Mouse (Mus musculus) kidney, postnatal 10 days (tissue): ENCODE measurements around the gene Srpk2.
A peak's percentile ranks its signal among the peaks of the same experiment; 100 is the strongest.
"Not testable (repeated sequence)": the region's sequence is repeated elsewhere in the genome, so short reads cannot be mapped to it uniquely, and the experiment has no call there.

Experiments
- DNase-seq: peaks from one replicate; pipeline ENCODE4 v3.0.0; 2021; ENCODE audit warnings: mixed read lengths

The Srpk2 gene

GRCm38 (mm10) chr5:23684517-23684916 lies at the start of gene Srpk2:
Gene Srpk2 (minus strand): TSS chr5:23684617.
- no peak for DNase-seq

- no peak for DNase-seq
Measured at GRCm38 (mm10) chr5:23721956-23722355, 37.5 kb upstream of the Srpk2 start.

GRCm38 (mm10) chr5:23718881-23719328 lies 34.5 kb upstream of the Srpk2 start:
- DNase-seq: no peak

- DNase-seq: no peak
Measured at GRCm38 (mm10) chr5:23718182-23718534, 33.7 kb upstream of the Srpk2 start.

DNA sequence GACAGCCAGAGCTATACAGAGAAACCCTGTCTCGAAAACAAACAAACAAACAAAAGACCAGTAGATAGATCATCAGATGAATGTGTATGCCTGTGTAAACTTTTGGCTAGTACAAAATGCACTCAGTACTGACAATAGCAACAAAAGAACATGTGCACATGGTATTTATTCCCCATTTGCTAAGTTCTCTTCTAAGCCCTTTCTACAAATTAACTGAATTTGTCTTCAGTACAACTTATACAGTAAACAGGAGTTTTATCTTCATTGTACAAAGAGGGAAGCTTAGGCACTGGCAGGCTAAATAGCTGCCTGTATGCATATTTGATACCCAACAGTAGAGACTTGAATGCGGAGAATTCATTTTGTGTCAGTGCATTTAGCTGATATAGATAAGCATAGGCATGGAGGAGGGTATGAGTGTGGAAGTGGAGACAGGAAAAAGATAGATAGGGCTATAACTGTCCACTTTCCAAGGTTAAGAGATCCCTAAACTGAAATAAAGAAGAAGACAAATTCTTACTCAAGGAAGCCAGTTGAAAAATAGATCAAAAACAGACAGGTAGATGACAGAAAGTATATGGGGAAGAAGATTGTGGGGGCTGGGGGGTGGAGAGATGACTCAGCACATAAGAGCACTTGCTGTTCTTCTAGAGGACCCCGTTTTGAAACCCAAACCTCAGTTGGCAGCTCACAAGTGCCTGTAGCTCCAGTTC lies 33.2 kb upstream of the Srpk2 start:
- DNase-seq: no peak

GRCm38 (mm10) chr5:23713401-23714335 lies 29.3 kb upstream of the Srpk2 start:
- DNase-seq: no peak

DNA sequence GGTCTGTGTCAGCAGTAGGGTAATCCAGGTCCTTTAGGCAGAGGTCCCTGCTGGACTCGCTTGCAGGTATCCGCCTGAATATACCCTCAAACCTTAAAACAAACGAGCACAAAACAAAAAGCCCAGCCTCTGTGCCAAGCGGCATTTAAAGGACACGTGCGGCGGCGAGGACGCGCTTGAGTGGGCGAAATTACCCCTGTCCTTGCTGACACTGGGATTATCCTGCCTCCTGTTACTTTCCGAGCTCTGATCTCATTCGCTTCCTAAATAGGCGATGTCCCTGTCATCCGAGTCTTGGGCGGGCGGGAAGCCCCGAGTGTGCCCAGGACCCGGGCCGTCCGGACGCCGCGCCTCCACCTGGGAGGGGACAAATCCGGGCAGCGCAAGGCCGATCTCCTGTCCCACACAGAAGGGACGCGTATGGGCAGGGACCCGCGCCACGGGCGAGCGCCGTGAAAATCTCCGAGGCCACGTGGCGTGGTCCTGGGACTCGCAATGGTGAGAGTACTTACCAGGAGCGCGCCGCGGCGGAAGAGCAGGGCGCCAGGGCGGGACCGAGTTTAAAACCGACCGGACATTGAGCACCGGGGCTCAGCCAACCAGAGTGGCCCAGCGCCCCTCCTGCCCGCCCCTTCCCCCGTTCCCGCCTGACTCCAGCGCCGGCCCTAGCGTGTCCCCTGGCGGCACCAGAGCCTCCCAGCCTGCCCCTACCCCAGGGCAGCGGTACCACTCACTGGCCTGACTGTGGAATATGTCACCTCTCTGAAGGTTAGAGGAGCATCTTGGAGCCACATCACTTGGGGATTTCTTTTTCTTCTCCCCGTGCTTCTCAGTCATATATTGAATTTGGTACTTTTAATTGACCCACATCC lies 27.9 kb upstream of the Srpk2 start:
- DNase-seq: peak; percentile 89

- DNase-seq: peak; percentile 26
Measured at GRCm38 (mm10) chr5:23711671-23712129, 27.3 kb upstream of the Srpk2 start.

GRCm38 (mm10) chr5:23711244-23711643 lies 26.8 kb upstream of the Srpk2 start:
- no peak for DNase-seq

GRCm38 (mm10) chr5:23709661-23710060 lies 25.2 kb upstream of the Srpk2 start:
- DNase-seq: no peak

- DNase-seq: not testable (repeated sequence)
Measured at GRCm38 (mm10) chr5:23706601-23707597, 22.5 kb upstream of the Srpk2 start.

- no peak for DNase-seq
Measured at GRCm38 (mm10) chr5:23697457-23697856, 13.0 kb upstream of the Srpk2 start.

DNA sequence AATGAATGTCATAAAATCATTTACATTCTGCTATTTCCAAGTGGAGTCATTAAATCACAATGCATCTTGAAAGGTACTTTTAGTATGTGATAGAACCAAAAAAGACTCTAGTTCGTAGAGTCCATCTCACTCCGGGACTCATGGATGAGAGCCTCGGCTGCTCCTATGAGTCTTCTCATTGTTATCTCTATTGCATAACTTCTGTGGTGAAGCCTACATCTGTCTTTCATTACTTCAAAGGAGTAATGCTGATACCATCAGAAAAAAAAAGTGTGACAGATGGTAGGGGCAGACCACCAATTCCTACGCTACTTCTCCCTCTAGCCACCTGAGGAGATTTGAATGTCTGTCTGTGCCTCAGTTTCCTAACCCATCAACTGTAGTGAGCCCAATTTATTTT lies 986 bp downstream of the Srpk2 start:
- DNase-seq: no peak

DNA sequence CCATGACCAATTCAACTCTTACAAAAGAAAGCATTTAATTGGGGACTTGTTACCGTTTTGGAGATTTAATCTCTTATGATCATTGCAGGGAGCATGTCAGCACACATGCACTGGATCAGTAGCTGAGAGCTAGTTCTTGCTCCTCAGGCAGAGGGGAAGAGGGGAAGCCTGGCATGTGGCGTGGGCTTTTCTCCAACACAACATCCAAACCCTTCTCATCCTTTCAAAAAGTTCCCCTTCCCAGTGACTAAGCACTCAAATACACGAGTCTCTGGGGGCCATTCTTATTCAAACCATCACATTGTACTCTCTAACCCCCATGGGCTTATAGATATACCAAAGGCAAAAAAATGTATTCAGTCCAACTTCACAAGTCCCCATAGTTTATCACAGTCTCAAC lies 5.4 kb downstream of the Srpk2 start:
- DNase-seq: no peak

DNA sequence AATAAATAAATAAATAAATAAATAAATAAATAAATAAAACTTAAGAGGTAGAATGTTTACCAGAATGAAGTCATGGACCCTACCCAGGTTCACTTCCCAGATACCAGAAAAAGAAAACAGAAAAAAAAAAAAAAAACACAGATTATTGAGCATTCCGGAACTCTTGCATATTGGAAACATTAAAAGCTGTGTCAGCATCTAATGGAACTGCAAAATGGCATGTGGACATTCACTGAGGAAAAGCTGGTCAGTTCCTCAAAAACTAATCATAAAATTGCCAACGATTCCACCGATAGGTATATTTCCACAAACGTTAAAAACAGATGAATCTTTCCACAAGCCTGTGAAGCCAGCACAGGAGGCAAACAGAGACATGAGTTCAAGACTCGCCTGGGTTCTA lies 6.5 kb downstream of the Srpk2 start:
- DNase-seq: no peak

DNA sequence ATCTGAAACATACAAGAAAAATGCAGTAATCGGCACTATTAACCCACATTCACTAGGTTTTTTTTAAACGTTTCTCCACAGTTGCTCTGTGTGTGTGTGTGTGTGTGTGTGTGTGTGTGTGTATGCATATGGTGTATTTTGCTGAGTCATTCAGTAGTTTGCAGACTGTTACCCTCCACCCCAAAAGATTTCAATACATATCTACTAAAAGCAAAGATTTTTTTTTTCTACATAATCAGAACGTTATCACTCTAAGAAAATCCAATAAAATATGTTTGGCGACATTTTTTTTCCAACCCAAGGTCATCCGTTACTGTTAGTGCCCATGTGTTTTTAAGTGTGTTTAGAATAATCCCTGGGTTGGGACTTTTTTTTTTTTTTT lies 7.4 kb downstream of the Srpk2 start:
- no peak for DNase-seq

DNA sequence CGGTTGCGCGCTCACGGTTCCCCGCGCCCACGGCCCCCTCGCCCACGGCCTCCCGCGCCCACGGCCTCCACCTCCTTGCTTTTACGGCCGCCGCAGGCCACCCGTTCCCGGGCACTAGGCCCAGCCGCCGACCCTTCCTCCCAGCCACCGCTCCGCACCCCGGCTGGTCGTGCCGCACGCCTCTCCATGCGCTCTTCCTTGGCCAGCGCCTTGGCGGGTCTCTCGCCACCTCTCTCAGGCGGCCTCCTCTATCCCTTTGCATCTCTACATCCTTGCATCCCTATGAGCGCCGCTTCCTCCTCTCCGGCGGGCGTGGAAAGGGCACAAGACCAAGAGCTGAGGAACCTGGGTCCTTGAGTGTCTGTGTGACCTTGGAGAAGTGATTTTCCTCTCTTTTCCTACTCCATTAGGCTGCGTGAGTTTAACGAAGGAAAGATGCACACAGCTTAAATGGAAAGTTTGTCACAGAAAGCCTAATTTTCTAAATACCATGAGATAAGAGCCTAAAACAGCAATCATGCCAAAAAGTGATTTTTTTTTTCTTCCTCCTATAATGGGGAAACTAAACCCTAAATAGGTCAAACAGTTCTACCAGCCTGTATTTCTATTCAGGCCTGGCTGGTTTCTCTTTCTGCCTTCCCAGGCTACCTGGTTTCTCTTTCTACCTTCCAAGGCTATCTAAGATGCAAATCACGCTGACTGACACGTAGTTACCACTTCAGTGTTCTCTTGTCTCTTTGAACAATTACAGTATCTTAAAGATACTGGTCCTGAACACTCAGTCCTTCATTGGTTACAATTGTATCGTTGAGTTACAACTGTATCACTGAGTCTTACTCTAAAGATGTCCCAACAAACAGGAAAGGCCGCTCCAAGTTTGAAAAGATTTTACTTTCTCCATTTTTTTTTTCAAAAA lies 8.0 kb downstream of the Srpk2 start:
- DNase-seq: no peak

GRCm38 (mm10) chr5:23675499-23676155 lies 8.8 kb downstream of the Srpk2 start:
- peak; percentile 84 for DNase-seq

DNA sequence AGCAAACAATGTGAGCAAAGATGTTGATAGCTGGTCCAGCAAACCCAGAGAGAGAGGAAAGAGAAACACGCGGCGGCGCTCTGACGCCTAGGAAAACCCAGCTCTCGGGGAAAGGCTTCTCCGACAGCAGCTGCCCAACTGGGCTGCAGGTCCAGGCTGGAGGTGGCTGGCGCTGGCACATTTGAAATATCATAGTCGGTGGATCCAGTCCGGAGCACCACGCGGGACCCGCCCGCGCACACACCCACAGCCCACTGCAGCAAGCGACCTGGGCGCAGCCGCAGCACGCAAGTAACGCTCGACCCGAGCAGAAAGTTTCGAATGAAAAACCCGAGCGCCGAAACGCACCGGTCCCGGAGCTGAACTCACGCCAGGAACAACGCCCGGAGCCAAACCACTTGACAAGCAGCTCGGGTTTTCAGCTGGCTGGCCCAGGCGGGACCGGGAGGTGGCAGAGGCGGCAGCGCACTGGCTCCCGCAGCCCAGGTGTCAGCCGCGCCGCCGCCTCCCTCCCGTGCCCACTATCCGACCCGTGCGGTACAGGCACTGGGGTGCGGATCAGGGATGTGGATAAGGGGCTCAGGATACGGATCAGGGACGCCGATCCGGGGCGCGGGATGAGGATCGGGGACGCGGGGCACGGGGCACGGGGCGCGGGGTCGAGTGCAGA lies 9.5 kb downstream of the Srpk2 start:
- DNase-seq: peak; percentile 74
